Mouse (Mus musculus) kidney, embryonic 14.5 days (tissue): ENCODE data around the gene Galnt13. TPM values are rescaled to one million over a fixed set of nuclear protein-coding genes. Genes with fewer than 3 reads are reported as not detected.

Experiments
- ATAC-seq: fragments of 200-750 bp; cut with Nextera tagmentation; 2 replicates; pipeline ENCODE4 v1.8.0; 2017; ENCODE audit warnings: moderate number of reproducible peaks, mild to moderate bottlenecking, moderate TSS enrichment, moderate library complexity; ENCODE audit not compliant: low FRiP score, low TSS enrichment
- H3K27ac ChIP-seq: fragments of 300-500 bp; sonication (generic); 2 replicates; pipeline ENCODE4 v1.5.1; 2014; ENCODE audit warnings: low read depth, mild to moderate bottlenecking, low read length, moderate library complexity, mixed read lengths
- H3K27me3 ChIP-seq: fragments of 300-500 bp; sonication (generic); 2 replicates; pipeline ENCODE4 v1.6.1; 2014; ENCODE audit warnings: mild to moderate bottlenecking, low read length; ENCODE audit not compliant: control insufficient read depth, insufficient read depth
- H3K36me3 ChIP-seq: fragments of 300-500 bp; sonication (generic); 2 replicates; pipeline ENCODE4 v1.6.1; 2014; ENCODE audit warnings: low read length, mixed read lengths; ENCODE audit not compliant: control insufficient read depth, insufficient read depth
- H3K4me1 ChIP-seq: fragments of 300-500 bp; sonication (generic); 2 replicates; pipeline ENCODE4 v1.6.1; 2014; ENCODE audit warnings: low read length, mixed read lengths; ENCODE audit not compliant: control insufficient read depth, insufficient read depth
- H3K4me2 ChIP-seq: fragments of 300-500 bp; sonication (generic); replicated peaks from 2 replicates; pipeline ENCODE4 v1.6.1; 2014; ENCODE audit warnings: low read depth, mild to moderate bottlenecking, low read length
- H3K4me3 ChIP-seq: fragments of 300-500 bp; sonication (generic); 2 replicates; pipeline ENCODE4 v1.5.1; 2014; ENCODE audit warnings: mild to moderate bottlenecking, low read length
- H3K9ac ChIP-seq: fragments of 300-500 bp; sonication (generic); 2 replicates; pipeline ENCODE4 v1.6.1; 2014; ENCODE audit warnings: low read depth, mild to moderate bottlenecking, low read length, moderate library complexity
- H3K9me3 ChIP-seq: fragments of 300-500 bp; sonication (generic); 2 replicates; pipeline ENCODE4 v1.6.1; 2016; ENCODE audit warnings: low read length; ENCODE audit not compliant: control insufficient read depth
- WGBS: fragments of 180-500 bp; shearing (Covaris S2); extraction: QIAGEN DNeasy Blood & Tissue Kit; methylation state at CpG from one replicate; pipeline ENCODE4 v1.1.7; 2014; 5-methylcytosine and 5-hydroxymethylcytosine counted together
- polyA plus RNA-seq: library from polyadenylated mRNA; unstranded; fragments of >200 nt; fragmentation: Nextera tagmentation; extraction: Ambion mirVana; gene quantifications from 2 replicates; pipeline ENCODE4 v1.2.1, GENCODE M21; 2014

Gene Galnt13
- polyA plus RNA-seq, 1 experiment from 2014 or later = 0.47 TPM

GRCm38 (mm10) chr2:55103521-55103920, 667.4 kb downstream of the Galnt13 start:
- H3K4me1 ChIP-seq = no peaks in the 10 kb centered on the region
- no peak overlapping the region for H3K27ac ChIP-seq
- WGBS = 97% methylated on average over 5 of the region's 5 CpGs
- no peak overlapping the region for H3K4me2 ChIP-seq
- H3K27me3 ChIP-seq = no peaks in the 10 kb centered on the region
- H3K9ac ChIP-seq = no peak overlapping the region
- no peaks in the 10 kb centered on the region for H3K9me3 ChIP-seq
- ATAC-seq = no peak
- H3K4me3 ChIP-seq = no peak overlapping the region
- no peaks in the 10 kb centered on the region for H3K36me3 ChIP-seq

GRCm38 (mm10) chr2:55107828-55108227, 671.7 kb downstream of the Galnt13 start:
- no peak overlapping the region for H3K4me3 ChIP-seq
- H3K9me3 ChIP-seq = no peaks in the 10 kb centered on the region
- H3K4me1 ChIP-seq = no peaks in the 10 kb centered on the region
- H3K27ac ChIP-seq = no peak overlapping the region
- H3K9ac ChIP-seq = no peak overlapping the region
- no peaks in the 10 kb centered on the region for H3K36me3 ChIP-seq
- no peak overlapping the region for H3K4me2 ChIP-seq
- ATAC-seq = no peak
- WGBS = 88% methylated on average over 3 of the region's 3 CpGs
- H3K27me3 ChIP-seq = no peaks in the 10 kb centered on the region

- no peak overlapping the region for H3K27ac ChIP-seq
- no peak overlapping the region for H3K4me2 ChIP-seq
- no peak for ATAC-seq
- H3K9ac ChIP-seq = no peak overlapping the region
- H3K4me3 ChIP-seq = no peak overlapping the region
- no peaks in the 10 kb centered on the region for H3K36me3 ChIP-seq
- no peaks in the 10 kb centered on the region; the same call in 1 of the 2 replicates for H3K9me3 ChIP-seq
- no peaks in the 10 kb centered on the region for H3K4me1 ChIP-seq
- no peaks in the 10 kb centered on the region for H3K27me3 ChIP-seq
Measured at GRCm38 (mm10) chr2:55153089-55153488, 717.0 kb downstream of the Galnt13 start.

GRCm38 (mm10) chr2:55164781-55165180, 728.7 kb downstream of the Galnt13 start:
- WGBS = 50% methylated on average over 3 of the region's 3 CpGs
- ATAC-seq = no peak
- H3K36me3 ChIP-seq = no peaks in the 10 kb centered on the region
- no peak overlapping the region for H3K27ac ChIP-seq
- no peaks in the 10 kb centered on the region for H3K4me1 ChIP-seq
- H3K4me3 ChIP-seq = no peak overlapping the region
- H3K9ac ChIP-seq = no peak overlapping the region
- H3K27me3 ChIP-seq = no peaks in the 10 kb centered on the region
- H3K9me3 ChIP-seq = no peaks in the 10 kb centered on the region
- H3K4me2 ChIP-seq = no peak overlapping the region
